Mouse (Mus musculus): ENCODE results near the gene Rcbtb2. TPM values are rescaled to one million over a fixed set of nuclear protein-coding genes. Genes with fewer than 3 reads are reported as not detected.

Rcbtb2 gene
- total RNA-seq, 2 experiments from 2014 or later = 49.9 to 64.4 TPM

- no peak for DNase-seq
Observed at GRCm38 (mm10) chr14:73210196-73210595, 87.4 kb downstream of the Rcbtb2 start.

DNA sequence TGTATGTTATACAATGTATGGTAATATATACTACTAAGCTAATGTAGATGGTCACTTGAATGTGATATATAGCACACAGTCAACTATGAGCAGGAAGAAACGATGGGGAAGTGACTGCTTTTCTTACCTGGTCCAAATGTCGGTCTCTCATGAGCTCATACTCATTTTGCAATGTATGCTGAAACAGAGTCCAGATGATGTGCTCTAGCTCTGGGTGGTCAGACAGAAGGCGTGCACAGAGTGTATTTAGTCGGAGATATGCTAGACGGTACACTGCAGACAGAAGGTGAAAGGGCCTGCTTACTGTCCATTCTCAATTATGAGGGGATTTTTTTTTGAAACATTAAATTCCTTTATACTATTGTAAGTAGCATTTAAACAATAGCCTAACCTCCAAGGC, 88.6 kb downstream of the Rcbtb2 start:
- no peak for DNase-seq

- DNase-seq = no peak
Observed at GRCm38 (mm10) chr14:73217062-73217461, 94.2 kb downstream of the Rcbtb2 start.

GRCm38 (mm10) chr14:73222316-73222970, 99.6 kb downstream of the Rcbtb2 start:
- DNase-seq = no peak

DNA sequence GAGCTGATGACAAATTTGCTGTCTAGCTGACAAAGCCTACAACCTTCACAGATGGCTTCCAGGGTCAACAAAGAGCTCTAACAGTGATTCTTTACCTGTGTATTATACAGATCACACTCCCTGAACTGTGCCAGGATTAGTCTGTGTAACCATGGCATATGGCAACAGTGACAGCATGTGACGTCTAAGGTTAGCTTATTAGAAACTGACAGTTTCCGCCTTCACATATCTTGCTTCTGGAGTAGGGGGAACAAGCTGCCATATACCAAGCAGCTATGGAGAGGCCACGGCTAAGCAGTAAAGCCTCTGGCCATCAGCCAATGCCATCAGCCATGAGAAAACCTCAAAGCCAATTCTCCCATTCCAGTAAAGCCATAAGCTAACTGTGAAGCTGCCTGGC, 103.5 kb downstream of the Rcbtb2 start:
- DNase-seq = no peak

DNA sequence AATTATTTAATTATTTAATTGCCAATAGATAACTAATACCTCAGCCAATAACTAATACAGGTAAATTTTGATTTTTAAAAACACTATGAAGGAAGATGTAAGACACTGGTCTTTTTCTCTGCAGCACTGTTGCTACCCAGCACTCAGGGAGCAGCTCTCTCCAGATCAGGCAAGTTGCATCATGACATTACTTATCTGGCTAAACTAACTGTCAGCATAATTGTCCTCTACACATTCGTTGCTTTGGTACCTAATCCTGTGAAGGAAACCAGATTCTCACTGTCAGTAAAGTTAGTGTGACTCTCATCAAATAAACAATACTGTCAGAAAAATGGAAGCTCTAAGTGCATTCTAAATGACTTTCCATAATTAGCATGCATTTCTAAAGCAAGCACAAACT, 104.0 kb downstream of the Rcbtb2 start:
- no peak for DNase-seq

GRCm38 (mm10) chr14:73231286-73231982, 108.6 kb downstream of the Rcbtb2 start:
- no peak for DNase-seq

GRCm38 (mm10) chr14:73234468-73235031, 111.7 kb downstream of the Rcbtb2 start:
- DNase-seq = no peak

- DNase-seq = peak; percentile 84
Observed at GRCm38 (mm10) chr14:73237848-73238321, 115.0 kb downstream of the Rcbtb2 start, which contains the start of gene Lpar6. Gene Lpar6, plus strand, starts transcription at chr14:73237895.

GRCm38 (mm10) chr14:73238498-73239250, 115.8 kb downstream of the Rcbtb2 start:
- peak; percentile 63 for DNase-seq

- peak; percentile 38 for DNase-seq
Observed at GRCm38 (mm10) chr14:73239291-73239690, 116.5 kb downstream of the Rcbtb2 start.

GRCm38 (mm10) chr14:73239857-73240256, 117.0 kb downstream of the Rcbtb2 start:
- no peak for DNase-seq

GRCm38 (mm10) chr14:73244061-73244597, 121.3 kb downstream of the Rcbtb2 start:
- no peak for DNase-seq

GRCm38 (mm10) chr14:73250056-73250455, 127.2 kb downstream of the Rcbtb2 start:
- no peak for DNase-seq

DNA sequence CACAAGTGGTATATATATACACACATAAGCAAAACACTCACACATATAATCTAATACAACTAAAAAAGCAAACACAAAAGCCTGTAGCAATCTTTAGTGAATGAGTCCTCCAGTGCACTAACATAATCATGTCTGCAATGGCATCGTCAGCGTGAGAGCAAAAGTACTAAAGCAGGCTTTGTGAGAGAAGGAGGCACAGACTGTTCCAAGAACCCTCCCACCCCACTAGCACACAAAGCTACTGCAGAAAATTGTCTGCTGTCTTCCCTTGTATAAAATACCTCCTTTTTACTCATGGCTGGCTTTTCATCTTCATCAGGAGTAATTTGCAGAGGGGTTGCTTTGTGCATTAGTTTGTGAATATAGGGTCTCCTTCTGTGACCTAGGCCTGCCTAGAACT, 129.4 kb downstream of the Rcbtb2 start:
- DNase-seq = no peak

GRCm38 (mm10) chr14:73253453-73254251, 130.8 kb downstream of the Rcbtb2 start:
- DNase-seq = peak; percentile 20

- no peak for DNase-seq
Observed at GRCm38 (mm10) chr14:73254412-73254811, 131.6 kb downstream of the Rcbtb2 start.

- no peak for DNase-seq
Observed at GRCm38 (mm10) chr14:73255426-73255970, 132.7 kb downstream of the Rcbtb2 start.

DNA sequence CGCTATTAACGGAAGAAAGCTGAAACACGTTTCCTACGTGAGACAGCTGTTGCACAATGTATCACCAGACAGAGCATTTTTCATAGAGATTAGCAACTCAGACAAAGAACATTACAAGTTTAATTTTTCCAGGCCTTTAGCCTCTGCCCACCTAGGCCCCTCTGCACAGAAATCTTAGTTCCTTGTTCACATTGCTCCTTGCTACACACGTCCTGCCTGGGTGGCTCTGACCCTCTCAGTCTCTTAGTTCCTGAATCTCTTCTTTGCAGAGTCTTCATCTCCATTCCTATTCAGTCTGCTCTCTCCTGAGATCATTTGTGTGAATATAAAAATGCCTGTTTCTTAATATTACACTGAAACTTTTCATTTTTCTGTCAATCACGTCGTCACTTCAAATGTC, 134.5 kb downstream of the Rcbtb2 start:
- no peak for DNase-seq

Measured in adrenal gland, postnatal 10 days (tissue).